Mouse (Mus musculus): ENCODE data around the gene Nacc2.
A peak's percentile ranks its signal among the peaks of the same experiment; 100 is the strongest.

The Nacc2 gene

DNA sequence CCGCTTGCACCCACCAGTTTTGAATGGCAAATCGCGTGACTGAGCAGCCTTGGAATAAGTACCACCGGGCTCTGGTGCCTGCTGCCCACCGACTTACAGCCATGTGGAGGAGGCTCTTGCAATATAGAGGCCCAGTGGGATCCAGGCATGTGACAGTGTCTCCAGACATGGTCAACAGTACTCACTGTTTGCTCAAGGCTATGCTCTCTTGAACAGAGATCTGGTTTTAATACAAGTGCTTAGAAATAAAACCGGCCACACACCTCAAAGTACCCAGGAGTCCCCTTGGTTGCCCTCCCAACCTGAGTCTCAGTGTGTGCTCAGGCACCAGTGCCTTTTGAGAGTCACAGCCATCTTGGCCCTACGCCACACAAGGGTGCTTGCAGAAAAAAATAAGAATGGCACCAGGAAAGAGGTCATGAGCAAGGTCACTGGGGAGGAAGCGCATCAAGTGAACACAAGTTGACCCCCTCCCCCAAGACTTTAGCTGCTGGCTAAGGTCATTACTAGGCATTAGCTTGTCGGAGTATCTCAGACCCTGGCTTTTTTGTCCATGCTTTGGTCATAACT, at the start of gene Nacc2:
TSS of gene Nacc2 (minus strand) at position 142 of the 570 bp plus-strand sequence.
- DNase-seq (ENCODE audit: low spot score in 2 of 2), result no peak

- no peak for DNase-seq (ENCODE audit: low spot score in 2 of 2)
These were observed 49.1 kb upstream of the Nacc2 start for GRCm38 (mm10) chr2:26172166-26172565.

DNA sequence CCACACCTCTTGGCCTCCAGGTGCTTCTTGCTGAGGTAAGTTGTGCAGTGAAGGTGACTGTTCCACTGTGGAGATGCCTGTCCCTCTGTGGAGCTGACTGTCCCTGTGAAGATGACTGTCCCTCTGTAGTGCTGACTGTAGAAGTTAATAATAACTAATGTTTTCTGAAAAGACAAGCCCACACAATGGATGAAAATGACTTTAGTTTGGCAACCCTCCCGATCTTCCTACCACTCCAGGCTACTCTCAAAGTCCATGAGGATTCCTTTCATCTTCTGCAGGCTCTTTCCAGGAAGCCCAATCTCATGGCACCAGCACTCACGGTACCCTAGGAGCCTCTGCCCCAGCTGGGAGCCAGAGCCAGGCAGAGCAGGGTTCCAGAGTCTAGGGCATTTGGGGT, 47.4 kb upstream of the Nacc2 start:
- DNase-seq (ENCODE audit: low spot score in 2 of 2), result no peak

DNA sequence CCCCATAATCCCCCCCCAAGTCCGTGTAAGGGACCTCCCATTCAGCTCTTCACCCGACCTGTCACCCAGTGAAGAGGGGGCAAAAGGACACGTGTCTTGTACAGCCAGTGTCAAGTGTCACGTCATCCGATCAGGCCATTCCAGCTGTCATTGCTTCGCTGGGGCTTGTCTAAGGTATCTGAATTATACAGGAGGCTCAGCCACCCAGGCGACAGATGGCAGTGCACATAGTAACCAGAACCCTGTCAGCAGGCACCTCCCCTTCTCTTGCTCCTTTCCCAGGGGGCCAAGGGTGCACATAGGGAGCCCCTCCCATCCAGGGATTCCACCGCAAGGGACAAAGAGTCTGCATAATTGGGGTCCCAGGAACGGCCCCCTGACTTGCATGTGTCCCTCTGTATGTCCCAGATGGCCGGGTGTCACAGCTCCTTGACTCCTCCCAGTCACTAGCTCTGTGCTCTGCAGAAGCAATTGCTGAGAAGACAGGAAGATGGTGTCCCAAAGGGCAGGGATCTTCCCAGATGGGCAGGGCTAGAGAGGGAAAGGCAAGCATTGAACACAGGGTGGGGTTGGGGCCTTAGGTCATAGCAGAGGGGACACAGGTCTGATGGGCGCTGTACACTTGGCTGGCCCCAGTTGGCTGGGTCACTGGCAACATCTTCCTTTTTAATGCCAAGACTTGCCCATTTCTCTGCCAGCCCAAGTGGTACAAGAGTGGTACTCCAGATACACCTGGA, 46.0 kb upstream of the Nacc2 start:
- no peak for DNase-seq (ENCODE audit: low spot score in 2 of 2)

GRCm38 (mm10) chr2:26166890-26167289, 43.9 kb upstream of the Nacc2 start:
- DNase-seq (ENCODE audit: low spot score in 2 of 2), result no peak

GRCm38 (mm10) chr2:26158064-26158463, 35.0 kb upstream of the Nacc2 start:
- DNase-seq (ENCODE audit: low spot score in 2 of 2), result no peak

DNA sequence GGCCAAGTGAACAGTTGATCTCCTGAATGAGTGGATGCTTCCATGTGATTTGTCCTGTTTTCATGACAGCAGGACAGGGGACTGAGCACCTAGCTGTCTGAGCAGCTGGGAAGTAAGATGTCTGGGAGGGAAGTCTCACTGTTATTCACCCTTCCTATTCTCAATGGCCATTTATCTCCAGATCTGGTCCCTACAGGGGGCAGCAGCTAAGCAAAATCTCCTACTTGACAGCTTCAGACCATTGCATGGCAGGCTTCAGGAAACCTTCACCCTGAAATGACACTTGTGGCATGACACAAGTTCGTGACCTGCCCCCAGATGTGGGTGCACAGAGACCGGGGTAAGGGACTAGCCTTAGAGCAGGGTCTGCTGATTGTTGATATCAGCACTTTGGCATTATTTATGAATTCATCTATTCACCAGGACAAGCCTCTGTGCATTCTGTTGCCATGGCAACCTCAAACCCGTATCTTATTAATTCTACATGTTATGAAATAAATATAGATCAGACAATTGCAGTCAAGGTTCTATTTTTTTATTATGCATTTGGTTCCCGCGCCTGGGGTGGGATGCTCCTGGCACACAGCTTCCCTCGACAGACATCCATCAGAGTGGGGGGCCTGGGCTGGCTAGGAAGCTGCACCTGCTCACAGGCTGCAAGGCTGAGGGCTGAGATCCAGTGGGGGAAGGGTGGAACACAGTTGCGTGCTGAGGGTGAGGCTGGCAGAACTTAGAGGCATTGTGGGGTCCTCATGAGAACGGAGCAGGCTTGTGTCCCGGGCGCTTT, 33.4 kb upstream of the Nacc2 start:
- no peak for DNase-seq (ENCODE audit: low spot score in 2 of 2)

- DNase-seq (ENCODE audit: low spot score in 2 of 2), result no peak
These were observed 32.7 kb upstream of the Nacc2 start for GRCm38 (mm10) chr2:26155737-26156136.

DNA sequence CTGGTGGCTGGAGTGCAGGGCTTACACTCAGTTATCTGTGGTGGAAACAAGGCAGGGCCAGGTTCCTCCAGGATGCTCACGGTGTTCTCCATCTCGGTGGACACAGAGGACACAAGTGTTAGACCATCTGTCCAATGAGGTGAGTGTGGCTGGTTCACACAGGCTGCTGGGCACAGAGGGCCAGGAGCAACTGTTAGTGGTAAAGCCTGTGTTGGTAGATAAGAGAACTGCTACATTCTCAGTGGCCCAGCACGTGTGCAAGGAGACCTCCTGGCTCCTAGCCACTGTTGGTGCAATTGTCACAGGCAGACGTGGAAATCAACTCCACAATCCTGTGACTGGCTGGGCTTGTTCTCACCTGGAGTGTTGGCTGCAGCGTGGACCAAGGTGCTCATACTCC, 31.6 kb upstream of the Nacc2 start:
- no peak for DNase-seq (ENCODE audit: low spot score in 2 of 2)

- no peak for DNase-seq (ENCODE audit: low spot score in 2 of 2)
These were observed 30.9 kb upstream of the Nacc2 start for GRCm38 (mm10) chr2:26153909-26154340.

- no peak for DNase-seq (ENCODE audit: low spot score in 2 of 2)
These were observed 30.3 kb upstream of the Nacc2 start for GRCm38 (mm10) chr2:26153295-26153694.

- DNase-seq (ENCODE audit: low spot score in 2 of 2), result no peak
These were observed 24.8 kb upstream of the Nacc2 start for GRCm38 (mm10) chr2:26147706-26148370.

DNA sequence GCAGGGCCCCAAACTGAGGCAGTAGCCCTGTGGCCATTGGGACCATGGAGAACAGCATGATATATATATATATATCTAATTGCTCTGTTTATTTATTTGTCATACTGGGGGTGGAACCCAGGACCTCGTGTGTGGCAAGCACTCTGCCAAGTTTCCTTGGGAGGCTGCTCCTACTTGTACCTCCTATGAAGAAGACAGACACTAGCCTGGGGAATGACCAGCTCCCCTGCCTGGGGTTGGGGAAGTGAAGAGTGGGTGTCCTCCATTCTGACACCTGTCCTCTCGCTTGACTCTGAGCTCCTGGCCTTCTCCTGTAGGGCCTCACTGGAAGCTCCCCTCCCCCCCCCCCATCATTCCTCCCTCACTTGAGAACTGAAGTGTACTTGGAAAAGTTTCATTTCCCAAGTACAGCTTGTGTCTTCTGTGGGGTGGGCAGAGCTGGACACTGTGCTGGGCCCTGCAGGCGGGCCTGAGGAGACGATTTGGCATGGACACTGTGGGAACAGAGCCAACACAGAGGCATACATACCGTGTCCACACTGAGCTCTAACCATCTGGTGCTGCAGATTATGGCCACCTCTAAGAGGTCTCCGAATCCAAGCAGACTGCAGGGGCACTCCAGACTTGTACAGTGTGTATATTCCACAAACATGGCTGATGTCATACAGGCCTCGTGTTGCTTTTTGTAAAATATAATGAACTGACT, 23.5 kb upstream of the Nacc2 start:
- DNase-seq (ENCODE audit: low spot score in 2 of 2), result no peak

DNA sequence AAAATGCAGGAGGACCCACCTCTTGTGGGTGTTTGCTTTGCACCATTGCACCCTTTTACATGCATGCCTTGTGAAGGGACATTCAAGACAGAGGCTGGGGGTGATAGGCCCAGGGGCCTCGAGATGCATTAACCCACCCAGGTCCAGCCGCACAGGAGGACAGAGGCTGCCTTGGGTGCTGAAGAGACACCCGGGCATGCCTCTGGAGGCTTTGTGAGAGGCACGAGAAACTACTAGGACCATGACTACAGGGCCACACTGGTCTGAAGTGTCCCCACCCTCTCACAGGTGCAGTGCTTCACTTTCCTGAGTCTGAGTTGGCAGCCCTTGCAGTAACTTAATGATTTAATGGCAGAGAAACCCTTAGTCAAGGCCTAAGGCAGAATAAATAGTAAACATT, 22.1 kb upstream of the Nacc2 start:
- DNase-seq (ENCODE audit: low spot score in 2 of 2), result no peak

GRCm38 (mm10) chr2:26144331-26144730, 21.3 kb upstream of the Nacc2 start:
- peak; percentile 55 to 71 for DNase-seq (ENCODE audit: low spot score in 2 of 2)

DNA sequence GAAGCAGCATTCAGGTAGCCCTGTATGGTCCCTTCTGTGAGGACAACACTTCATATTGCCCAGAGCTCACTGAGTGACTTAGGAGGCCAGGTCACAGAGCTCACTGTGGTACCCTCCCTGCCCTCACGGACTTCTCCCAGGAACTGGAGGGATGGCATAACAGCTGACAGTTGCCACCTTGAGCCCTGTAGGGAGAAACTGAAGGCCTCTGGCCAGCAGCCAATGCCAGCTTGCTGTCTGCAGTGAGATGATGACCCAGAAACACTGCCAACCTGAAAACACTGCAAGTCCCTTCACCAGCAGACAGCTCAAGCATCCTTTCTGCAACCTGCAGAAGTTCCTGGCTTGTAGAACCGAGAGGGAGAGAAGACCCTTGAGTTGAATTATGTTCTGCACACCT, 20.5 kb upstream of the Nacc2 start:
- DNase-seq (ENCODE audit: low spot score in 2 of 2), result no peak

- DNase-seq (ENCODE audit: low spot score in 2 of 2), result no peak
These were observed 20.0 kb upstream of the Nacc2 start for GRCm38 (mm10) chr2:26142986-26143385.

DNA sequence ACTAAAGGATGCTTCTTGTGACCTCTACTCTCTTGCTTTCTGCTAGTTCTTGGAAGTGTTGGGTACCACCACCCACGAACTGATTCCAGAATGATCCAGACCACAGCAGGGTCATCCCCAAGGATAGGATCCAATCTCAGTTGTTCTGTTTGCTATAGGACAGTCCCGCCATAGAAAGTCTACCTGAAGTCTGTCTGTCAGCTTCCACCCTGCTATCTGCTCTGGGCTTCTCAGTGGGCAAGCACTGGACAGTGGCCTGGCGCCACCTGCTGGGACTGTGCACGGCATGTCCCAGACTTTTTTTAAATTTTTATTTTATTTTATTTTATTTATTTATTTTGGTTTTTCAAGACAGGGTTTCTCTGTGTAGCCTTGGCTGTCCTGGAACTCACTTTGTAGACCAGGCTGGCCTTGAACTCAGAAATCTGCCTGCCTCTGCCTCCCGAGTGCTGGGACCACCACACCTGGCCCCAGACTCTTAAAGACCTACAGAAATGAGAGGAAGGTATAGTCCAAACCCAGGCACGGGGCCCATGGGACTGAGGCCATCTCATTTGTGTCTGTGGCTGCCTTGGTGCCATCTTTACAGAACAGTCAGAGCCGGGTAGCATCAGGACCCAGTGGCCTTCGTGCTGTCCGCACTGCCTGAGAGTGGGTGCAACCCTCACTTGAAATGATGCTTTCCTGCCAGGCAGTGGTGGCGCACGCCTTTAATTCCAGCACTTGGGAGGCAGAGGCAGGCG, 19.0 kb upstream of the Nacc2 start:
- peak; percentile 56 to 68 for DNase-seq (ENCODE audit: low spot score in 2 of 2)

DNA sequence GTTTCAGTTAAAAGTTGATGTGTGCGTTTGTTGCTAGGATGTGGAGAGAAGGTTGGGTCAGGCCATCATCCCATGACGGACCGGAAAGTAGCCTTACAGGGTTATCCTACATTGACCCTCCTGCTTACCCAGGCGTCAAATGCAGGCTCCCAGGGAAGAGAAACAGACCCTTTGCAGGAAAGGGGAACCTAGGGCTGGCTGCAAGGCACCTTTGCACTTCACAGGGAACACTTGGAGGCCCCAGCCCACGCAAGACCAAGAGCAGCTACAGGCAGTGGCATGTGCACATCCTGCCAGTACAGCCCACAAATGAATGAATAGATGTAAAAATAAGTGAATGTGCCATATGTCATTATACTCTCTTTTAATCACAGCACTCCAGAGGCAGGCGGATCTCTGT, 17.9 kb upstream of the Nacc2 start:
- DNase-seq (ENCODE audit: low spot score in 2 of 2), result no peak

GRCm38 (mm10) chr2:26140292-26140819, 17.3 kb upstream of the Nacc2 start:
- DNase-seq (ENCODE audit: low spot score in 2 of 2), result peak; percentile 97 to 99
